Mouse (Mus musculus) urinary bladder, postnatal 4 days (tissue): ENCODE measurements around the gene Tmem234.
"Not testable (repeated sequence)": the region's sequence is repeated elsewhere in the genome, so short reads cannot be mapped to it uniquely, and the experiment has no call there.

Experiments used
- DNase-seq, 2 experiments: peaks; one replicate each; pipeline ENCODE4 v3.0.0; 2021 to 2022; ENCODE audit warnings: low spot score in 2 of 2

Gene Tmem234

DNA sequence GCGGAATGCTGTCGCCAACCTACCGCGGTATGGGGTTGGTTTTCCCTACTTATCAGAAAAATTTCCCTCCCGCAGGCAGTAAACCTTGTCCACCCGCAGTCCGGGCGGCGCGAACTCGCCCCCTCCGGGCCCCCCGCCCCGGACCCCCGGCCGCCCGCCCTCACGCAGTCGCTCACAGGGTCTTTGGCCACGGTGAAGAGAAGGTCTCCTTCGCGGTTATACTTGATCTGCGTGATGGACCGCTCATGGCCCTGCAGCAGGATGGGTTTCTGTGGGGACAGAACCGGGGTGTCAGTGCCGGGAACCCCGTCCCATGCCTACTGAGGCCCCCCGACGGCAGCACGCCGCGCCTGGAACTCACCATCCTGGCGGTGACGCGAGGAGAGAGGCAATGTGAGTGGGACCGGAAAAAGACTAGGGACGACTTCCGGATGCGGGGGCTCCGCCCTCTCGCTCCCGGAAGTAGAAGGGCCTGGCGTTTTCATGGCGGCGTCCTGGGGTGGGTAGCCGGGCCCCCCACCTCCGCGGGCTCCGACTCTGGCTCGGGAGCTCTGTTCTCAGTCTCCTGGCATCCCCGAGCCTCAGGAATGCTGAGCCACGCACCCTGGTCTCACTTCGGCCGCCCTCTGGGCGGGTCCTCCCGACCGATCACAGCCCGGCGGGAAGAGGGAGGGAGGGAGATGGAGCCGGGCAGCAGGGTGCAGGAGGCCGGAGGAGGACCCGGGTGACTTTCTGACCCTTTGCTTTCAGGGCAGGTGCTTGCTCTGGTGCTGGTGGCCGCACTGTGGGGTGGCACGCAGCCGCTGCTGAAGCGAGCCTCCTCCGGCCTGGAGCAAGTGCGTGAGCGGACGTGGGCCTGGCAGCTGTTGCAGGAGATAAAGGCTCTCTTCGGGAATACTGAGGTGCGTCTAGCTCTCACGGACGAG lies at the start of gene Tmem234, which contains the start of gene Eif3i:
Gene Tmem234, plus strand, starts transcription at position 436 of the 926 bp plus-strand sequence.
Gene Eif3i, minus strand, starts transcription at position 416 of the 926 bp plus-strand sequence.
- peak; percentile 79 to 83 for DNase-seq

GRCm38 (mm10) chr4:129554512-129554911 lies 46.0 kb upstream of the Tmem234 start:
- not testable (repeated sequence) for DNase-seq

- peak in 1 of 2 experiments; percentile 35 for DNase-seq
Observed at GRCm38 (mm10) chr4:129555421-129555861, 45.0 kb upstream of the Tmem234 start.

GRCm38 (mm10) chr4:129555862-129556531 lies 44.5 kb upstream of the Tmem234 start:
- no peak for DNase-seq

DNA sequence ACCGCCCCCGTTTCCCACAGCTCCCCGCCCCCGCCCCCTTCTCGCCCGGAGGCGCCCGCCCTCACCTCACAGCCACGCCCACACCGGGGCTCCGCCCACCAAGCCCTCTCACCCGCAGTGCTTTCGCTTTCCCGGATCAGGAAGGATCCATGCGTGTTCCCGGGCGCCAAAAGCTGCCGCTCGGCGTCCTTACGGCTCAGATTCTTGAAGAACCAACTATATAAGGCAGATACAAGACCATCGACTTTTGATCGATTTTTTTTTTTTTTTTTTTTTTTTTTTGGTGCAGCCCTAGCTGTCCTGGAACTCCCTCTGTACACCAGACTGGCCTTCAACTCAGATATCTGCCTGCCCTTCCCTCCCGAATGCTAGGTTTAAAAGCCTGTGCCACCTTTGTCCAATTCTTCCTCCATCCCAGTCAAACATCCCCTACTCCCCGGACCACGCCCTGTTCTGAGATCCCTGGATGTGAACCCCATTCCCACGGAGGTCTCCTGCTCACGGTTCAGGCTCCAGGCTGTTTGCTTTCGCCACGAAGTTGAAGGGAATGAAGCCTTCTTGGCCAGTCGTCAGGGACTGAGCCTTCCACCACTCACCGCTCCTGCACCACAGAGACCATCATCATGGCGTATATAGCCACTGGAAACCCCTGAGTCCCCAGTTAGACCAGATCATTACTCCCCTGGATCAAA lies 43.8 kb upstream of the Tmem234 start:
- DNase-seq = peak; percentile 87 to 94

DNA sequence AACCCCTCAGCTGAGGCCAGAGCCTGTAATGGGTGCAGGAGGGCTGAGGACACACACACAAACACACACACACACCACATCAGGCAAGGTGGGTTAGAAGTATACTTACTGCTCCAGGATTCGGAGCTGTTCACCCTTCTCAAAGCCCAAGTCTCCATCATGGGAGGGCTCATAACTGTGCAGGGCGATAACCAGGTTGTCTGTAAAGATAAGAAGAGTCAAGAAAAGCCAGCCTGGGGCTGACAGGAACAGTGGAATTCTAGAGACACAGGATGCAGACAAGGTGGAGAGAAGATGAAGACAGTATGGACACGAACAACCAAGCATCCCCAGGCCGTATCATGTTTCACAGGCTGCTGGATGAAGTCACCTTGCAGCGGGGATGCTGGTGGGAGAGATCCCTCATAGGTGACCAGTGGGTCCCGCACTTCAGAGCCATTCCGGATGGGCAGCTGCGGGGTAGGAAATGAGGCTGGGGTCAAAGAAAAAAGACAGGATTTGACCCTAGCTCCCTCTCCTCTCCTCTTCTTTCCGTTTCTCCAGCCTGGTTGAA lies 43.1 kb upstream of the Tmem234 start:
- no peak for DNase-seq

GRCm38 (mm10) chr4:129558321-129558955 lies 42.0 kb upstream of the Tmem234 start:
- DNase-seq = no peak

DNA sequence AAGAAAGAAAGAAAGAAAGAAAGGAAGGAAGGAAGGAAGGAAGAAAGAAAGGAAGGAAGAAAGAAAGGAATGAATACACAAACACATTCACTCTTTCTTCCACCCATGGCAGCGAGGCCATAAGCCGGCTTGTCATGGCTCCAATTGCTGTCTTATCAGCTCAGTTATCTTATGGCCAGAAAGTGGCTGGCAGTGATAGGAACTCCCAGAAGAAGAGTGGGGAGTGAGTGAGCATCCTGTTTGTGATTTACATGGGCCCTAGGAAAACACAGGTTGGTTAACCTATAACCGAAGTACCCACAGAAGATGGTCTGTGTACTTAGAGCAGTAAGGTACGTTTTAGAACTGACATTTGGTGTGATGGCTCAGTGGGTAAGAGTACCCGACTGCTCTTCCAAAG lies 39.3 kb upstream of the Tmem234 start:
- no peak for DNase-seq

GRCm38 (mm10) chr4:129563718-129564117 lies 36.8 kb upstream of the Tmem234 start:
- DNase-seq = no peak

GRCm38 (mm10) chr4:129565139-129565538 lies 35.3 kb upstream of the Tmem234 start:
- DNase-seq = no peak

DNA sequence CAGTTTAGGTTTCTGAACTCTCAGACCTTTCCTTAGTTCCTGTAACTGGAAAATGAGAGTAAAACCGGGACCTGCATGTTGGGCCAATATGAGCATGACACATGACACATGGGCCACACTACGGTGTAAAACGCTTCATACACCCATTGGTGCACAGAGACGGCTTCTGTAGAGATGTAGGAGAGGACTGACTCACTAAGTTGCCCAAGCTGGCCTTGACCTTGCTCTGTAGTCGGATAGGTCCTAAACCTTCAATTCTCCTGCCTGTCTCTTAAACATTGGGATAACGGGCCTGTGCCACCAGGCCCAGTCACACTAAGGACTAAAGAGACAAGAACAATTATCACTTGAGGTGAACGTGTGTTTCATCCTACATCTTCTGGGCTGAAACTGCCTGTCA lies 32.1 kb upstream of the Tmem234 start:
- no peak for DNase-seq

GRCm38 (mm10) chr4:129570028-129570427 lies 30.4 kb upstream of the Tmem234 start:
- DNase-seq = no peak

GRCm38 (mm10) chr4:129571551-129572084 lies 28.9 kb upstream of the Tmem234 start:
- no peak for DNase-seq

GRCm38 (mm10) chr4:129572236-129573092 lies 28.0 kb upstream of the Tmem234 start:
- no peak for DNase-seq

GRCm38 (mm10) chr4:129573093-129573370 lies 27.4 kb upstream of the Tmem234 start:
- no peak for DNase-seq

DNA sequence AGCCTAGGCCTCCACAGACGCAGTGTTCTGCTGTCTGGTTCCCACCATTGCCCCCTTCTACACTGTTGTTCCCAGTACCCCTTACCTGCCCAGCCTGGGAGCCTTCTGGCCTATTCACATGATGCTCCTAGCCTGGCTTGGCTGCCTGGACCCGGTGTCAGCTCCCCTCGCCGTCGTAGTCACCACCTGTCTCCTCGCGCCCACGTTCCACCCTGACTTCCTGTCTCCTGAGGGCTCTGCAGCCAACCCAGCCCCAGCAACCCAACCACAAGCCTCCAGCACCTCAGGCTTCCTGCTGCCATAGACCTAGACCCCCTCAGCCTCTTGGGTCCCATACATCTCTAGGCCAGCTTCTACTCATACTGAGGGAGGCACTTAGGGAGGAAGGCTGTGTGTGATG lies 27.0 kb upstream of the Tmem234 start, which contains the start of gene Lck:
Gene Lck, minus strand, starts transcription at position 212 of the 400 bp plus-strand sequence.
- no peak for DNase-seq

- no peak for DNase-seq
Observed at GRCm38 (mm10) chr4:129575171-129575844, 25.2 kb upstream of the Tmem234 start.

- peak in 1 of 2 experiments; percentile 78 for DNase-seq
Observed at GRCm38 (mm10) chr4:129576863-129577491, 23.5 kb upstream of the Tmem234 start.

DNA sequence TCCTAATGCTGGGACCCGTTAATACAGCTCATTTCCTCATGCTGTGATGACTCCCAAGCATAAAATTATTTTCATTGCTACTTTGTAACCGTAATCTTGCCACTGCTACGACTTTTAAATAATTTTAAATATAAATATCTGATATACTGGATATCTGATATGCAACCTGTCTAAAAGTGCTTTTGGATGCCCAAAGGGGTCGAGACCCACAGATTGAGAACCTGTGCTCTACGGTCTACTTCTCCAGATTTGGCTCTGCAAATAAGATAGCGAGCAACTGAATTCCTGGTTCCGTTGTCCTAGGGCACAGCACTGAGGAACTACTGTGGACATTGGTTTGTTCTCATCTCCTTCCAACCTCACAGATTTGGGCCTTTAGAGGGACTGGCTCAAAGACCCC lies 22.8 kb upstream of the Tmem234 start:
- no peak for DNase-seq
